Mouse (Mus musculus): ENCODE measurements around the gene Abcc9. TPM values are rescaled to one million over a fixed set of nuclear protein-coding genes. Genes with fewer than 3 reads are reported as not detected.

Abcc9 gene
- polyA plus RNA-seq, 1 experiment from 2014 or later = 4.9 TPM

- Histone ChIP-seq H3K4me1 (ENCODE audit: insufficient read depth) (no peaks in the 10 kb centered on the region), H3K4me2 (no peak overlapping the region), H3K27me3 (ENCODE audit: insufficient read depth, low read length) (no peaks in the 10 kb centered on the region), H3K4me3 (ENCODE audit: low read depth, low read length) (no peak overlapping the region), H3K27ac (ENCODE audit: low read depth) (no peak overlapping the region), H3K9ac (no peak overlapping the region), H3K36me3 (ENCODE audit: insufficient read depth) (no peaks in the 10 kb centered on the region), H3K9me3 (ENCODE audit: low read depth, low read length) (no peaks in the 10 kb centered on the region)
- no peak for DNase-seq
- no peak for ATAC-seq (ENCODE audit: insufficient read depth)
- 60% methylated on average over 6 of the region's 6 CpGs for WGBS
- no peak for TF ChIP-seq CTCF (IDR thresholded peaks at IDR 0.05; ENCODE audit: low read depth)
Measured at GRCm38 (mm10) chr6:142602772-142603171, 99.3 kb downstream of the Abcc9 start.

DNA sequence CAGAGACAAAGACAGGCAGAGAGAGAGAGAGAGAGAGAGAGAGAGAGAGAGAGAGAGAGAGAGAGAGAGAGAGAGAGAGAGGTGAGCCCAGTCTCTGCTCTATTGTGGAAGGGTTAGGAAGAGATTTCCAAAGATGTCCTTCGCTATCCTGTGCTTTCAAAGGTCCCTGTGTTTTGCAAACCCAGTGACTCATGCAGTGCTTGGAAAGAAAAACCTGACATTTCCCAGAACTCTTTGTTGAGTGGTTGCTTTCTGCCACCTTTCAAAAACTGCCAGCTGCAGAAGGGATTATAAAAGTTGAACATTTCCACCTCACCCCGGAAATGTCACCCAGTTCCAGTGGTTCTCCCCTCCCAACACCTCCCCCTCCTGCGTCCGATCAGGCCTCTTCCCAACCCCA, 123.3 kb downstream of the Abcc9 start:
- no peak for TF ChIP-seq CTCF (IDR thresholded peaks at IDR 0.05; ENCODE audit: low read depth)
- no peaks in the 10 kb centered on the region for H3K27me3 ChIP-seq (ENCODE audit: insufficient read depth, low read length)
- 68% methylated on average over 4 of the region's 4 CpGs for WGBS

DNA sequence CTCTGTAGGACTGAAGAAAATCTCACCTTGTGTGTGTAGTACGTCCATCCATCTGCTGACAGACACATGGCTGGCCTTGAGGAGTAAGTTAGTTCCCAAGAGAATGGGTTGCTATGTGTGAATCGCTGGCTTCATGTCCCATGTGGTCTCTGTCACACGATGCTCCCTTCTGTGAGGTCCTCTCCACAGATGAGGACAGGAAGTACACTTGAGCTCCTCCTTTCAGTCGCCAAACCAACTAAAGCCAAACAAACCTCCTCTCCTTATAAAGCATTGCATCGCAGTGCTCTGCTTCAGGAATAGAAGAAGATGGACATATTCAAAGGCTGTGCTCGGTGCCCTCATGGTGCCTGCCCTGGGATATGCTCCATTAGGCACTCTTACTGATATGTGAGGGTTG, 124.3 kb downstream of the Abcc9 start:
- Histone ChIP-seq H3K4me2 (no peak overlapping the region), H3K36me3 (ENCODE audit: insufficient read depth) (no peaks in the 10 kb centered on the region), H3K27ac (ENCODE audit: low read depth) (no peak overlapping the region), H3K9me3 (ENCODE audit: low read depth, low read length) (no peaks in the 10 kb centered on the region), H3K9ac (no peak overlapping the region), H3K4me1 (ENCODE audit: insufficient read depth) (no peaks in the 10 kb centered on the region), H3K27me3 (ENCODE audit: insufficient read depth, low read length) (no peaks in the 10 kb centered on the region), H3K4me3 (ENCODE audit: low read depth, low read length) (no peak overlapping the region)
- WGBS = 67% methylated on average over 6 of the region's 6 CpGs
- TF ChIP-seq CTCF (IDR thresholded peaks at IDR 0.05; ENCODE audit: low read depth) = no peak
- DNase-seq = no peak
- ATAC-seq (ENCODE audit: insufficient read depth) = no peak

More for the DNA sequence above, 123.3 kb downstream of the Abcc9 start:
- DNase-seq (no peak), ATAC-seq (ENCODE audit: insufficient read depth) (no peak)
- H3K4me2 ChIP-seq = no peak overlapping the region
- H3K36me3 ChIP-seq (ENCODE audit: insufficient read depth) = no peaks in the 10 kb centered on the region
- no peak overlapping the region for H3K4me3 ChIP-seq (ENCODE audit: low read depth, low read length)
- no peaks in the 10 kb centered on the region for H3K9me3 ChIP-seq (ENCODE audit: low read depth, low read length)
- no peak overlapping the region for H3K27ac ChIP-seq (ENCODE audit: low read depth)
- no peaks in the 10 kb centered on the region for H3K4me1 ChIP-seq (ENCODE audit: insufficient read depth)
- no peak overlapping the region for H3K9ac ChIP-seq

- Histone ChIP-seq H3K27ac (ENCODE audit: low read depth) (no peak overlapping the region), H3K27me3 (ENCODE audit: insufficient read depth, low read length) (peaks cover 29% of the 10 kb centered on the region), H3K4me2 (no peak overlapping the region), H3K4me3 (ENCODE audit: low read depth, low read length) (no peak overlapping the region), H3K9me3 (ENCODE audit: low read depth, low read length) (no peaks in the 10 kb centered on the region), H3K36me3 (ENCODE audit: insufficient read depth) (no peaks in the 10 kb centered on the region), H3K4me1 (ENCODE audit: insufficient read depth) (peaks cover 2% of the 10 kb centered on the region; the same call in 1 of the 2 replicates), H3K9ac (no peak overlapping the region)
- DNase-seq = peak; percentile 50
- no peak for TF ChIP-seq CTCF (IDR thresholded peaks at IDR 0.05; ENCODE audit: low read depth)
- peak; percentile 7; the same call in 1 of the 2 replicates for ATAC-seq (ENCODE audit: insufficient read depth)
- WGBS = 30% methylated on average over 6 of the region's 6 CpGs
Measured at GRCm38 (mm10) chr6:142572876-142573275, 129.2 kb downstream of the Abcc9 start.

DNA sequence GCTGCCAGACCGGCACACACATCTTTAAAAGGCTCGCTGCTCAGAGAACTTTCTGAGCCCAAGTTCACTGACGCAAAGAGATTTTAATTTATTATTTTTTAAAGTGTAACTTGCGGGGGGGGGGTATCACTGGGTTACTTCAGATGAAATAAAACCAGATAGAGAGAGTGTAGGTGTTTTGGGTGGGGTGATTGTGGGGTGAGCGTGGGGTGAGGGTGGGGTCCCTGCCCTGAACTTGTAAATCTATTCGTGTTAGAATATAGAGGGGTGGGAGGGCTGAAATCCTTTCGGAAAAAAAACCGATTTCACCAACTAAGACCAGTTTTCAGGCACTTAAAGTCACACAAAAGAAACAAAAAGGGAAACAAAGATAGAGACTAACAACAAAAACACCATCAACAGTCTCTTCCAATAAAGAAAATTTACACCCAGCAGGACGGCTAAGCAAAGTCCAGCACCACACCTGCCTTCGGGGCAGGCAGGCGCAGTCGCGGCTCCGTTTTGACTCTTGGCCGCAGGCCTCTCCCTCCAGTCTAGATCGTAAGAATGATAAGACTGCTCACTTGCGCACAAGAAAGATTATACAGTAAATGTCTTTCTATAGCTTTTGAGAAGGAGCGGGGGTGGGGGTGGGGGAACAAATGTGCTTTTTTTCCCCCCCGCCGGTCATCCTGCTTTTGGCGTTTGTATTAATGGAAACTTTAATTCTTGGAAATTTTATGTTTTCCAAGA, 130.3 kb downstream of the Abcc9 start:
- no peak for TF ChIP-seq CTCF (IDR thresholded peaks at IDR 0.05; ENCODE audit: low read depth)
- 0 out of 2 replicates have a peak, but pooled peaks have one; percentile 8 for ATAC-seq (ENCODE audit: insufficient read depth)
- peak overlapping the region; percentile 48; the same call in 1 of the 2 replicates for H3K9ac ChIP-seq

DNA sequence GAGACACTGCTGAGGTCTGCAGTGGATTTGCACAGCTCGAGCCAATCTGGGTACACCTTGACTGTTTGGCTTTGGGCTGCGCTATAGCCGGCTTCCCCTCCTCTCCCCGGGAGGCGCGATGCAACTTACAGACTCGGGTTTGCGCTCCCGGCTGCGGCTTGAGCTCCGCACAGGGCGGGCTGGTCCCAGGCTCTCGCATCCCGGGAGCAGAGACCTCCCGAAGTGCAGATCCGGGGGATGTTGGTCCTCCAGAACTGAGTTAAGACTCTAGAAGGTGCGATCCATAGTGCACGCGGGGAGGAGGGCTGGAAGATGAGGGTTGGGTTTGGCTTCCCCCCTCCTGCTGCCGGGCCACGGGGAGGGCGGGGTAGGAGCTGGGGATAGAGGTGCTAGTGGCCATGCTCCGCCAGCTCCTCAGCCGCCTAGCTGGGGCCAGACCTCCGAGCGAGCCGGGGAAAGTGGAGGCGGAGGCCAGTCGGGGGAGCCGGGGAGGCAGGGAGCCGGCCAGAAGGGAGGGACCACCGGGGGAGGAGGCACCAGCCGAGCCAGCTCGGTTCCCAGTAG, 131.0 kb downstream of the Abcc9 start, which contains the start of gene Kcnj8:
Gene Kcnj8, minus strand, starts transcription at position 560 of the 564 bp plus-strand sequence.
- DNase-seq = peak; percentile 82
- WGBS = 1% methylated on average over 34 of the region's 34 CpGs
- Histone ChIP-seq H3K36me3 (ENCODE audit: insufficient read depth) (no peaks in the 10 kb centered on the region), H3K27ac (ENCODE audit: low read depth) (peak within 1 kb of the TSS; percentile 38; the same call in 1 of the 2 replicates), H3K9ac (peak within 1 kb of the TSS; percentile 48), H3K4me2 (peak within 1 kb of the TSS; percentile 81), H3K4me3 (ENCODE audit: low read depth, low read length) (peak within 1 kb of the TSS; percentile 46), H3K4me1 (ENCODE audit: insufficient read depth) (peaks cover 9% of the 10 kb centered on the region), H3K9me3 (ENCODE audit: low read depth, low read length) (no peaks in the 10 kb centered on the region), H3K27me3 (ENCODE audit: insufficient read depth, low read length) (peaks cover 29% of the 10 kb centered on the region)
- TF ChIP-seq CTCF (IDR thresholded peaks at IDR 0.05; ENCODE audit: low read depth) = no peak; the same call in 1 of the 2 replicates
- ATAC-seq (ENCODE audit: insufficient read depth) = peak; percentile 91

More for the DNA sequence above, 130.3 kb downstream of the Abcc9 start:
- peaks cover 9% of the 10 kb centered on the region for H3K4me1 ChIP-seq (ENCODE audit: insufficient read depth)
- peaks cover 29% of the 10 kb centered on the region for H3K27me3 ChIP-seq (ENCODE audit: insufficient read depth, low read length)
- WGBS = 3% methylated on average over 21 of the region's 21 CpGs
- peak overlapping the region; percentile 81 for H3K4me2 ChIP-seq
- H3K9me3 ChIP-seq (ENCODE audit: low read depth, low read length) = no peaks in the 10 kb centered on the region
- no peaks in the 10 kb centered on the region for H3K36me3 ChIP-seq (ENCODE audit: insufficient read depth)
- H3K4me3 ChIP-seq (ENCODE audit: low read depth, low read length) = peak overlapping the region; percentile 46
- H3K27ac ChIP-seq (ENCODE audit: low read depth) = peak overlapping the region; percentile 38; the same call in 1 of the 2 replicates
- peak; percentile 41 for DNase-seq
